In the genomic region with DNA sequence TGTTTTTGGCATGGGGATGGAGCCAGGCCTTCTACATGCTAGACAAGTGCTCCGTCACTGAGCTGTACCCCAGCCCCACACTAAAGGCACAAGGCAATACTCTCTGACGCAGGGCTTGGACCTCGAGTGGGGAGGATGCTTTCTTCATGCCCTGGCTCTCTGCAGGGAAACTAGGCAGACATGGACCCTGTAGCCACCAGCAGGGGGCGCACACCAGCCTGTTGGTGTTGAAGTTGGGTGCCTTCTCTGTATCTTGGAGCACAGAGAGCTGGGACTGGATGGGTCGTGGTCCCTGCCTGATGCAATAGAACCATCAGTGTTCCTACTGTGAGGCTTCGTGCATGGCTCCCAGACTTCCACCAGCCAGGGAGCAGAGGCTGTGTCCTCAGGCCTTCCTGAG, we compare ENCODE assay signal across 8 mouse cellular contexts. TPM values are rescaled to one million over a fixed set of nuclear protein-coding genes. Genes with fewer than 3 reads are reported as not detected.
DNase-seq lines count a peak whose midpoint lies in the region; ATAC-seq and TF ChIP-seq lines count a peak whose summit lies in the region.

No protein-coding gene starts in this region.

- H3K9me3 ChIP-seq in forebrain, embryonic 14.5 days (replicated peaks; ENCODE audit: control insufficient read depth, low read length): no peaks in the 10 kb centered on the region
- H3K9me3 ChIP-seq in forebrain, embryonic 13.5 days (replicated peaks): no peaks in the 10 kb centered on the region
- no peaks in the 10 kb centered on the region for H3K9me3 ChIP-seq in hindbrain, postnatal 0 days (ENCODE audit: low read length)

- no peaks in the 10 kb centered on the region for H3K27me3 ChIP-seq in forebrain, embryonic 14.5 days (replicated peaks; ENCODE audit: control insufficient read depth, insufficient read depth, low read length)
- no peaks in the 10 kb centered on the region for H3K27me3 ChIP-seq in forebrain, embryonic 13.5 days
- no peaks in the 10 kb centered on the region for H3K27me3 ChIP-seq in hindbrain, postnatal 0 days (ENCODE audit: insufficient read depth, low read length)

- H3K9ac ChIP-seq in forebrain, embryonic 14.5 days (ENCODE audit: low read length): no peak overlapping the region
- no peak overlapping the region for H3K9ac ChIP-seq in forebrain, embryonic 13.5 days
- H3K9ac ChIP-seq in hindbrain, postnatal 0 days (replicated peaks; ENCODE audit: low read length): no peak overlapping the region

- no peaks in the 10 kb centered on the region for H3K4me1 ChIP-seq in forebrain, embryonic 14.5 days (ENCODE audit: control insufficient read depth, insufficient read depth, low read length)
- no peaks in the 10 kb centered on the region for H3K4me1 ChIP-seq in forebrain, embryonic 13.5 days
- no peaks in the 10 kb centered on the region for H3K4me1 ChIP-seq in hindbrain, postnatal 0 days (ENCODE audit: insufficient read depth, low read length)
- no peaks in the 10 kb centered on the region for H3K4me1 ChIP-seq in lung, adult 2 months (ENCODE audit: control insufficient read depth, insufficient read depth, low read length)

- no peak overlapping the region for H3K4me2 ChIP-seq in forebrain, embryonic 14.5 days (ENCODE audit: low read length)
- H3K4me2 ChIP-seq in forebrain, embryonic 13.5 days: no peak overlapping the region
- no peak overlapping the region for H3K4me2 ChIP-seq in hindbrain, postnatal 0 days (ENCODE audit: low read depth, low read length)

- TF ChIP-seq CTCF in hindbrain, postnatal 0 days (IDR thresholded peaks at IDR 0.05; ENCODE audit: low read depth): peak; percentile 84
- peak; percentile 77 for TF ChIP-seq CTCF in lung, adult 2 months (IDR thresholded peaks at IDR 0.05; ENCODE audit: insufficient read depth, low read length)

- no peak for ATAC-seq in forebrain, embryonic 14.5 days
- no peak for ATAC-seq in forebrain, embryonic 13.5 days
- peak; percentile 56 for ATAC-seq in hindbrain, postnatal 0 days

- no peaks in the 10 kb centered on the region for H3K36me3 ChIP-seq in forebrain, embryonic 14.5 days (ENCODE audit: control insufficient read depth, insufficient read depth, low read length)
- peaks cover 8% of the 10 kb centered on the region for H3K36me3 ChIP-seq in forebrain, embryonic 13.5 days (ENCODE audit: poor library complexity, severe bottlenecking)
- H3K36me3 ChIP-seq in hindbrain, postnatal 0 days (ENCODE audit: insufficient read depth, low read length): peaks cover 4% of the 10 kb centered on the region; the same call in 1 of the 2 replicates

- peak; percentile 62 for DNase-seq in forebrain, embryonic 14.5 days (ENCODE audit: low spot score)
- DNase-seq in urinary bladder, postnatal 14 days (ENCODE audit: low spot score): peak; percentile 33
- DNase-seq in urinary bladder, postnatal 36 days (ENCODE audit: low spot score in 2 of 2): no peak
- peak; percentile 69 to 72 for DNase-seq in cerebellum, postnatal 36 days
- DNase-seq in hindbrain, postnatal 0 days (ENCODE audit: low spot score): peak; percentile 68
- DNase-seq in lung, adult 2 months: peak; percentile 37
- peak; percentile 17 for DNase-seq in spleen, adult 12 weeks (ENCODE audit: low spot score)

- H3K4me3 ChIP-seq in forebrain, embryonic 14.5 days (ENCODE audit: low read depth, low read length): no peak overlapping the region
- H3K4me3 ChIP-seq in forebrain, embryonic 13.5 days: no peak overlapping the region
- H3K4me3 ChIP-seq in hindbrain, postnatal 0 days (ENCODE audit: low read length): no peak overlapping the region
- H3K4me3 ChIP-seq in lung, adult 2 months (replicated peaks; ENCODE audit: extremely low read depth, low read depth, low read length): no peak overlapping the region

- WGBS in forebrain, embryonic 14.5 days: 42% methylated on average over 6 of the region's 6 CpGs
- WGBS in forebrain, embryonic 13.5 days: 49% methylated on average over 6 of the region's 6 CpGs
- WGBS in hindbrain, postnatal 0 days: 45% methylated on average over 6 of the region's 6 CpGs
- 46% methylated on average over 6 of the region's 6 CpGs for WGBS in lung, adult 2 months

- TF ChIP-seq POLR2A in lung, adult 2 months (IDR thresholded peaks at IDR 0.05; ENCODE audit: borderline replicate concordance, extremely low read depth, low read depth, low read length): no peak

- H3K27ac ChIP-seq in forebrain, embryonic 14.5 days (ENCODE audit: low read depth, low read length): no peak overlapping the region
- H3K27ac ChIP-seq in forebrain, embryonic 13.5 days: no peak overlapping the region
- no peak overlapping the region for H3K27ac ChIP-seq in hindbrain, postnatal 0 days

RNA-seq across cellular contexts. Expression of gene Man2b2, which starts 10.3 kb away (rescaled TPM):
- polyA plus RNA-seq in forebrain, embryonic 14.5 days (2014; fragmentation: Nextera tagmentation; extraction: Ambion mirVana): 5.7 and 7.4 TPM in 2 replicates
- polyA plus RNA-seq in forebrain, embryonic 13.5 days (2015; fragmentation: Nextera tagmentation; extraction: Ambion mirVana): 5.8 and 6.9 TPM in 2 replicates
- 30.0 and 30.2 TPM in 2 replicates for total RNA-seq in hindbrain, postnatal 0 days (2014; rRNA removed)
- 16.0 and 17.9 TPM in 2 replicates for polyA plus RNA-seq in hindbrain, postnatal 0 days (2015; fragmentation: Nextera tagmentation; extraction: Ambion mirVana)
- 95.6 and 106 TPM in 2 replicates for polyA plus RNA-seq in lung, adult 2 months (2012; rRNA removed)

RNA-seq across cellular contexts. Expression of gene Mrfap1, which starts 23.6 kb away (rescaled TPM):
- 394 and 418 TPM in 2 replicates for polyA plus RNA-seq in forebrain, embryonic 14.5 days (2014; fragmentation: Nextera tagmentation; extraction: Ambion mirVana)
- 332 and 345 TPM in 2 replicates for polyA plus RNA-seq in forebrain, embryonic 13.5 days (2015; fragmentation: Nextera tagmentation; extraction: Ambion mirVana)
- total RNA-seq in hindbrain, postnatal 0 days (2014; rRNA removed): 278 and 298 TPM in 2 replicates
- polyA plus RNA-seq in hindbrain, postnatal 0 days (2015; fragmentation: Nextera tagmentation; extraction: Ambion mirVana): 443 and 477 TPM in 2 replicates
- polyA plus RNA-seq in lung, adult 2 months (2012; rRNA removed): 127 and 129 TPM in 2 replicates

RNA-seq across cellular contexts. Expression of gene Ppp2r2c, which starts 48.2 kb away (rescaled TPM):
- polyA plus RNA-seq in forebrain, embryonic 14.5 days (2014; fragmentation: Nextera tagmentation; extraction: Ambion mirVana): 17.1 and 23.4 TPM in 2 replicates
- 8.8 and 9.0 TPM in 2 replicates for polyA plus RNA-seq in forebrain, embryonic 13.5 days (2015; fragmentation: Nextera tagmentation; extraction: Ambion mirVana)
- total RNA-seq in hindbrain, postnatal 0 days (2014; rRNA removed): 255 and 263 TPM in 2 replicates
- 103 and 105 TPM in 2 replicates for polyA plus RNA-seq in hindbrain, postnatal 0 days (2015; fragmentation: Nextera tagmentation; extraction: Ambion mirVana)
- 2.9 and 5.2 TPM in 2 replicates for polyA plus RNA-seq in lung, adult 2 months (2012; rRNA removed)

Comparison
In these comparisons a context has a peak if more than half of its experiments do, and no peak if none do; other contexts are left out.
1. DNase-seq: peak in forebrain, embryonic 14.5 days (single experiment), urinary bladder, postnatal 14 days (single experiment), cerebellum, postnatal 36 days (2 of 2), hindbrain, postnatal 0 days (single experiment), lung, adult 2 months (single experiment) and spleen, adult 12 weeks (single experiment); none in urinary bladder, postnatal 36 days (0 of 2).